Mouse (Mus musculus) liver, embryonic 16.5 days (tissue): Measurements from ENCODE around the gene Agap2. TPM values are rescaled to one million over a fixed set of nuclear protein-coding genes. Genes with fewer than 3 reads are reported as not detected.

Experiments used
- ATAC-seq: fragments of 200-750 bp; cut with Nextera tagmentation; 2 replicates; pipeline ENCODE4 v1.8.0; 2017; ENCODE audit warnings: low read depth, mild to moderate bottlenecking, moderate number of reproducible peaks, moderate library complexity
- H3K27ac ChIP-seq: fragments of 300-500 bp; sonication (generic); 2 replicates; pipeline ENCODE4 v1.5.1; 2014; ENCODE audit warnings: mild to moderate bottlenecking, low read length
- H3K27me3 ChIP-seq: fragments of 300-500 bp; sonication (generic); 2 replicates; pipeline ENCODE4 v1.6.1; 2014; ENCODE audit warnings: low read depth, low read length, mixed read lengths; ENCODE audit not compliant: control insufficient read depth, insufficient read depth
- H3K36me3 ChIP-seq: fragments of 300-500 bp; sonication (generic); 2 replicates; pipeline ENCODE4 v1.6.1; 2014; ENCODE audit warnings: mild to moderate bottlenecking; ENCODE audit not compliant: control insufficient read depth, insufficient read depth
- H3K4me1 ChIP-seq: fragments of 300-500 bp; sonication (generic); 2 replicates; pipeline ENCODE4 v1.6.1; 2014; ENCODE audit warnings: low read depth, low read length, mixed read lengths; ENCODE audit not compliant: control insufficient read depth
- H3K4me2 ChIP-seq: fragments of 300-500 bp; sonication (generic); 2 replicates; pipeline ENCODE4 v1.6.1; 2014; ENCODE audit warnings: low read depth, low read length, mixed read lengths
- H3K4me3 ChIP-seq: fragments of 300-500 bp; sonication (generic); 2 replicates; pipeline ENCODE4 v1.5.1; 2014; ENCODE audit warnings: low read depth, mild to moderate bottlenecking, low read length
- H3K9ac ChIP-seq: fragments of 300-500 bp; sonication (generic); 2 replicates; pipeline ENCODE4 v1.6.1; 2014; ENCODE audit warnings: low read depth, low read length
- H3K9me3 ChIP-seq: fragments of 300-500 bp; sonication (generic); replicated peaks from 2 replicates; pipeline ENCODE4 v1.6.1; 2016; ENCODE audit warnings: low read length; ENCODE audit not compliant: control insufficient read depth
- WGBS: fragments of 180-500 bp; shearing (Covaris S2); extraction: QIAGEN DNeasy Blood & Tissue Kit; methylation state at CpG from one replicate; pipeline ENCODE4 v1.1.7; 2014; ENCODE audit not compliant: insufficient replicate concordance; 5-methylcytosine and 5-hydroxymethylcytosine counted together
- polyA plus RNA-seq: library from polyadenylated mRNA; unstranded; fragments of >200 nt; fragmentation: Nextera tagmentation; extraction: Ambion mirVana; gene quantifications from 2 replicates; pipeline ENCODE4 v1.2.1, GENCODE M21; 2015

The Agap2 gene
- polyA plus RNA-seq, 1 experiment from 2014 or later = 1.2 TPM

DNA sequence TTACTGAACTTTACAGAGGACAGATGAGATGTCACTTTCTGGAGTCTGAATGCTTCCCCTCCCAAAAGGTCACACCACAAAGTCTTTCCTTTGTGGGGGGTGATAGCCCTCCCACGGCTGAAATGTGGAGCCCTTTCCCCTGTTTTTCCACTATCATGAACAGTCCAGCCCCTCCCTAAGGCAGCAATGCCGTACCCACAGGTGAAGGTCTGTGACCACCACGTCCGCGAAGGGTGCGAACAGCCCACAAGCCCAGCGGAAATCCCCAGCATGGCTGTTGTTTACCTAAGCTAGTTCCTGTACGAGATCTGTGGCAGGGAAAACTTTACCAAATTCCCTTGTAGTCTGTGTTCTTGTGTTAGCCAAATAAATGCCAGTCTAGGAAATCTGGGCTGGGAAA is 66.4 kb downstream of the Agap2 start:
- Histone ChIP-seq H3K4me2 (no peak overlapping the region), H3K27ac (no peak overlapping the region), H3K9me3 (no peaks in the 10 kb centered on the region), H3K9ac (no peak overlapping the region), H3K36me3 (no peaks in the 10 kb centered on the region), H3K4me1 (peaks cover 18% of the 10 kb centered on the region), H3K4me3 (no peak overlapping the region), H3K27me3 (no peaks in the 10 kb centered on the region)
- ATAC-seq = no peak
- WGBS = 51% methylated on average over 8 of the region's 8 CpGs

Other genes starting within 250 kb of the Agap2 start
- gene Atp23, start 173.9 kb upstream of the Agap2 start, polyA plus RNA-seq = 5.5 and 6.0 TPM in 2 replicates
- gene Ctdsp2, start 96.6 kb upstream of the Agap2 start, polyA plus RNA-seq = 11.1 and 12.2 TPM in 2 replicates
- 0.09 TPM in 1 of 2 replicates, not detected in the other for gene Avil, start 74.6 kb upstream of the Agap2 start, polyA plus RNA-seq
- 37.1 and 40.1 TPM in 2 replicates for gene Tsfm, start 44.4 kb upstream of the Agap2 start, polyA plus RNA-seq
- 13.4 and 13.5 TPM in 2 replicates for gene Mettl1, start 33.9 kb upstream of the Agap2 start, polyA plus RNA-seq
- 0.09 and 0.21 TPM in 2 replicates for gene Eef1akmt3, start 33.8 kb upstream of the Agap2 start, polyA plus RNA-seq
- gene Cyp27b1, start 27.0 kb upstream of the Agap2 start, polyA plus RNA-seq = 0.04 TPM in 1 of 2 replicates, not detected in the other
- gene March9, start 15.1 kb upstream of the Agap2 start, polyA plus RNA-seq = not detected in 2 replicates
- gene Cdk4, start 11.8 kb upstream of the Agap2 start, polyA plus RNA-seq = 293 and 317 TPM in 2 replicates
- 87.4 and 96.7 TPM in 2 replicates for gene Tspan31, start 5.0 kb upstream of the Agap2 start, polyA plus RNA-seq
- 58.9 and 65.6 TPM in 2 replicates for gene Os9, start 45.8 kb downstream of the Agap2 start, polyA plus RNA-seq
- gene B4galnt1, start 89.9 kb downstream of the Agap2 start, polyA plus RNA-seq = 18.7 and 24.3 TPM in 2 replicates
- 2.2 and 2.7 TPM in 2 replicates for gene Slc26a10, start 105.4 kb downstream of the Agap2 start, polyA plus RNA-seq
- 4.8 and 5.7 TPM in 2 replicates for gene Arhgef25, start 114.8 kb downstream of the Agap2 start, polyA plus RNA-seq
- 13.4 and 14.8 TPM in 2 replicates for gene Dtx3, start 120.4 kb downstream of the Agap2 start, polyA plus RNA-seq
- gene Pip4k2c, start 136.3 kb downstream of the Agap2 start, polyA plus RNA-seq = 39.1 and 40.1 TPM in 2 replicates
- 0.09 and 0.11 TPM in 2 replicates for gene Kif5a, start 188.1 kb downstream of the Agap2 start, polyA plus RNA-seq
- 65.9 TPM in 2 replicates for gene Dctn2, start 191.1 kb downstream of the Agap2 start, polyA plus RNA-seq
- gene Mbd6, start 213.7 kb downstream of the Agap2 start, polyA plus RNA-seq = 5.7 and 6.5 TPM in 2 replicates
- 100 and 109 TPM in 2 replicates for gene Mars, start 236.5 kb downstream of the Agap2 start, polyA plus RNA-seq
- gene Arhgap9, start 246.7 kb downstream of the Agap2 start, polyA plus RNA-seq = 12.2 and 13.2 TPM in 2 replicates